Mouse (Mus musculus): ENCODE measurements around the gene Nubp1.

- no peak for TF ChIP-seq TAL1 (IDR thresholded peaks at IDR 0.05; ENCODE audit: low read length)
- no peak for TF ChIP-seq GATA1 (IDR thresholded peaks at IDR 0.05; ENCODE audit: low read length)
Measured at GRCm38 (mm10) chr16:10365796-10366195, 46.0 kb upstream of the Nubp1 start.
